Mouse (Mus musculus): ENCODE measurements at regions not wholly inside any gene's neighbourhood (a gene's known extent, or its start where the extent isn't known, plus 50 kb on each side); places are given as distances from the start of the nearest gene placed in this dataset.
"Not testable (repeated sequence)": the region's sequence is repeated elsewhere in the genome, so short reads cannot be mapped to it uniquely, and the experiment has no call there.

DNA sequence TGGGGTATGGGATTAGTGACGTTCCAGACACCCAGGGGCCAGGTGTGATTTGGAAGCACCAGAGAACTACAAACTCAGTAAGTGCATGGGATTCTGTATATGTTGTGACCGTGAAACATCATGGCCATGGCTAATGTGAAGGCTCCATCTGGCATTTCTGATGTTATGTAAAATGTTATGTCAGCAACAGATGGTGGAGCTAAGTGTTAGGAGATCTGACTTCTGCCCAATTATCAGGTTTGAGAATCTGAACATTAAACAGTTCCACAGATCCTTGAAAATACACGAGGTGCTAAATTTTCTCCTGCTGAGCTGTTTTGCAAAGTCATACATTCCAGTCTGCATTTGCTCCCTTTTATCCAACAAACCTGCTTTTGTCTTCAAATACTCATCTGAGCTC, 223.6 kb upstream of the Egfl6 start:
- DNase-seq (ENCODE audit: extremely low spot score) = no peak

DNA sequence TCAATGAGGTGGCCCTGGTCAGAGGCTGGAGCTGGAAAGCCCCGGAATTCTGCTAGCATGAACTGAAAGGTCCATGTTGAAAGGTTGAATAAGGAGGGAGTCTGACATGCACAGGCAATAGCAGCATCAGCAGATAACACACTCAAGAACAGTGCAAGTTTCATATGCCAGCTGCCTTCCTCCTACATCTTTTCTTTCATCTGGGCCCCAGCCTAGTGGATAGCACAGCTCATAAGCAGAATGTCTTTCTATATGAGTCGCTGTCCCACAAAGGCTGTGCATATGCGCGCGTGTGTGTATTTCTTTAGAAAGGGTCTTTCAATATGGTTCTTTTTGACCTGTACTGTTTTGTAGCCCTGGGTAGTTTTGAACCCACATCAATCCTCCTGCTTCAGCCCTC, 222.7 kb upstream of the Egfl6 start:
- DNase-seq (ENCODE audit: extremely low spot score) = no peak

- DNase-seq (ENCODE audit: extremely low spot score) = no peak
These were observed 220.4 kb upstream of the Egfl6 start for GRCm38 (mm10) chrX:166805957-166806356.

DNA sequence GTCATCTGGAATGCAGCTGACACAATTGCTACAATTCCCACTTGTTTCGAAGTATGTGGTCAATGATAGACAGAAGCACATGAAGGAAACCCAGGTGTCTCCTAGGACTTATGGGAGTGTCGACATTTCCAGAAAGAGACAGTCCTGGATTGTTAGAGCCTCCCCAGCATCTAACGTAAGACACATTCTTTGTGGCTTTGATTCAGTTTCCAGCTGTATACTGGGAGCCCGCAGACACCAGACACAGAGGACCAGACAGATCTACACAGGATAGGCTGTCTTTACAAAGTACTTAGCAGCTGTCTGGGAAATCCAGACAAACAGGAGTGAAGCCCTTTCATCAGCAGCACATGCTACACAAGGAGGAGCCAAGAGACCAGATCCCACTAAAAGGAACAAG, 220.0 kb upstream of the Egfl6 start:
- peak; percentile 14 for DNase-seq (ENCODE audit: extremely low spot score)

DNA sequence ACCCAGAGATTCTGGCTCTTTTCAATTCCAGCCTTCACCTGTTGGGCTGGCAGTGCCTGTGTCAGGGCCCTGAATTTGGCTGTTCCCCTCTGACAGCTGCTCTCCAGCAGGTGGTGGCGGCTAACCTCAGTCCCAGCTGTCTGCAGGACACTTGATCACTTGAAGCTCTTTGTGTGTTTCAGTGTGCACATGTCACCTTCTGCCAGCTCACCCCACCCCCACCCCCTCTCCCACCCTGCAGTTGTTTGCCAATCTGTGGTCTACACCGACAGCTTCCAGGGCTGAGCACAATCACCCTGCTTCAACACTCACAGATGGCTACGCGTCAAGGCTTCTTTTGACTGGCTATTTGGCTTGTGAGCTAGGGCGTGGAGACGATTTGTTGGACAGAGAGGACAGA, 217.7 kb upstream of the Egfl6 start:
- peak; percentile 23 for DNase-seq (ENCODE audit: extremely low spot score)

- peak; percentile 11 for DNase-seq (ENCODE audit: extremely low spot score)
These were observed 215.5 kb upstream of the Egfl6 start for GRCm38 (mm10) chrX:166801017-166801416.

DNA sequence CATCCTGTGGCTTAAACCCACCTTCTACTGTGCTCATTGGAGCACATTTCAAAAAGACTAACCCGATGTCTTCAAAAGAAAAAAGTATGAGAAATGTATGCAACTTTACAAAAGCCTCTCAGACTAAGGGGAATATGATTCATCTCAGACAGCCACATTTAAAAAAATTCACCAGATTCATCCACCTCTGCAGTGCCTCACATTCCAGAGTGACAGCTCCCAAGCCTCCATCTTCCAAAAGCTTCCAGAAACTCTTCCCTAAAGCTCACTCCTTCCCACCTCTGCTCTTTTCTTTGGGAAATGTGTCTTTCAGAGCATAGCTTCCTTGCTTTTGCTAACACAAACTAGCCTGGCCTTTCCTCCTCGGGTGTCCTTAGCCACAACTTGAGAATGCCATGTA, 210.1 kb upstream of the Egfl6 start:
- DNase-seq (ENCODE audit: extremely low spot score) = no peak

GRCm38 (mm10) chrX:166789031-166789430, 203.5 kb upstream of the Egfl6 start:
- DNase-seq (ENCODE audit: extremely low spot score) = no peak

DNA sequence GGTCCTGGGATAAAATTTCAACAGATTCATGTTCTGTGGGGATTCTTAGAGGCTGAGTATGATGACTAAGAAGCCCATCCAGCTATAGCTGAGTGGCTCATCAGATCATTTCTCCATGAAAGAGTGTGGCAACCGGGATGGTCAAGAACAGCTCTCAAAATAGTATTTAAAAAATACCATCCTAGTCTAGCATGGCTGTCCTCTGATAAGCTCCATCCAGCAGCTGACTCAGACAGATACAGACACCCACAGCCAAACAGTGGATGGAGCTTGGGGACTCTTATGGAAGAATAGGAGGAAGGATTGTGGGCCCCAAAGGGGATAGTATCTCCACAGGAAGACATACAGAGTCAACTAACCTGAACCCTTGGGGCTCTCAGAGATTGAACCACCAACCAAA, 201.6 kb upstream of the Egfl6 start:
- DNase-seq (ENCODE audit: extremely low spot score) = not testable (repeated sequence)

DNA sequence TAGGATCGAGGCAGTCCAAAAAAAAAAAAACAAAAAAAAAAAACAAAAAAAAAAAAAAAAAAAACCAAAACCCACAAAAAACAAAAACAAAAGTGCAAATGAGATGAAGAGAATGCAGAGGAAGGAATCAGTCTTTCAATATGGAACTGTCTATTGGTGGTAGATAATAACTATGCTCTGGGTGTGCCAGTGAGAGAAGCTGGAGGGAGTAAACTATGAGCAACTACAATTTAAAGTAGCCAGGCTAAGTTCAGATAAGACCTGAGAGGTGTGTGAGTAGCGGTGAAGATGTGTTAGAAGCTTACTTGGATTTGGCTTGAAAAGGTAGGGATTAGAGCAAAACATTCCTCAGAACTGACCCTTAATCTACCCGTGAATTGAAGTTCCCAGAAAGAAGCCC, 200.1 kb upstream of the Egfl6 start:
- DNase-seq (ENCODE audit: extremely low spot score) = no peak

GRCm38 (mm10) chrX:166783377-166783776, 197.9 kb upstream of the Egfl6 start:
- DNase-seq (ENCODE audit: extremely low spot score) = no peak

DNA sequence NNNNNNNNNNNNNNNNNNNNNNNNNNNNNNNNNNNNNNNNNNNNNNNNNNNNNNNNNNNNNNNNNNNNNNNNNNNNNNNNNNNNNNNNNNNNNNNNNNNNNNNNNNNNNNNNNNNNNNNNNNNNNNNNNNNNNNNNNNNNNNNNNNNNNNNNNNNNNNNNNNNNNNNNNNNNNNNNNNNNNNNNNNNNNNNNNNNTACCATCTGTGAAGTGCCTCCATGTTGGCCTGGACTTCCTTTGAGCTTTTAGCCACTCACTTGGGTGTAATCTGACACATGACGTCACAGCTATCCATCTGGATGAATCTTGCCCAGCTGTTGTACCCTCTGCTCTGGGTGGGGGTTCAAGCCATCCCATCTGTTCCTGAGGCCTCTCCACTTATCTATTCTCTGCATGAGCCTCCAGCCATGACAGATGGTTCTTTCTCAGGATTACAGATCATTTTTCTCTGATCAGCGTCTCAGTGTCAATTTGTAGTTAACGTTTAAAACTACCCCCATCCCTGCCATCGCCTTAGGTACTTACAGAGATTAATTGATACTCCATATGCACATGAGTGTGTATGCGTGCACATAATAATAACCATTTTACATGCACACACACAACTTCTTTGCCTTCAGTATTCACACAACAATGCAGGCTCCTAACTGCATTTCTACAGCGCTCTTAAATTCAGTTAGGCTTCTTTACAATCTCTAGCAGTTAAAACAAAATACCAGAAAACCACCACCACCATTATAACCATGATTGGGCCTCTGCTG, 194.0 kb upstream of the Egfl6 start:
- no peak for DNase-seq (ENCODE audit: extremely low spot score)

DNA sequence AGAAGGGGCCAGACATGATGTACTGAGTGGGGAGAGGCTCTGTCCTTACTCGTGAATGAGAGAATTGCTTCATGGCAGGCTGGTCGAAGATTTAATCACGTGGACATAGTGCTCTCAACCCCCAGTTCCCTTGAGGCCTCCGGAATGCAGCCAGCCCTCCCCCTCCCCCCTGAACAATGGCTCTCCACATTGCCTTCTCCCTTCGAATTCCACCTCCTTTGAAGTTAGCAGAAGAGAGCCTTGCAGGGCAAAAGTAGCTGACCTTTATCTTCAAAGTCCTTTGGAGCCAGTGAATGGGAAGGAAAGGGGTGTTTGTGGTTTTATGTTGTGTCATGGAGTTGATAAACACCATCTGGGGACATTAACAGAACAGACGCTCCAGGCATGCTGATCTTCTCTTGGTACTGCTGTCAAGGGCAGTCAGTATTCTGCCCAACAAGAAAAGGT, 187.9 kb upstream of the Egfl6 start:
- peak; percentile 70 for DNase-seq (ENCODE audit: extremely low spot score)

DNA sequence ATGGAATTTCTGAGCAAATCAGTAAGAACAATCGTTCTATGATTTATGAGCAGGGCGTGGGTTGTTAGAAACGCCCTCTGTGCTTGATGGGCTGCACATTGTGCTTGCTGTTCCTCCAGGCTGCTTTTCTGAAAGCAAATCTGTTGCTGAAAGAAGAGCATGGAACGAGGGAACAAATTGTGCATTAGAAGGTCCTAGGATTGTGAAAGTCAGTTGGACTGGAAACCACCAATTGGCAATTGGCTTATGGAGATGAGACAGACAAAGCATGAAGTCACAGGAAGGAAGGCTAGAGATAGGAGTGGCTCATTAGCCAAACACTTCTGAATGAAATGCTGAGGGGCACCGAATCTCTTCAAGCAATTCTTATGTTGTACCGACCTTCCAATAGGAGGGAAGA, 181.5 kb upstream of the Egfl6 start:
- no peak for DNase-seq (ENCODE audit: extremely low spot score)

GRCm38 (mm10) chrX:166765647-166766046, 180.1 kb upstream of the Egfl6 start:
- no peak for DNase-seq (ENCODE audit: extremely low spot score)

DNA sequence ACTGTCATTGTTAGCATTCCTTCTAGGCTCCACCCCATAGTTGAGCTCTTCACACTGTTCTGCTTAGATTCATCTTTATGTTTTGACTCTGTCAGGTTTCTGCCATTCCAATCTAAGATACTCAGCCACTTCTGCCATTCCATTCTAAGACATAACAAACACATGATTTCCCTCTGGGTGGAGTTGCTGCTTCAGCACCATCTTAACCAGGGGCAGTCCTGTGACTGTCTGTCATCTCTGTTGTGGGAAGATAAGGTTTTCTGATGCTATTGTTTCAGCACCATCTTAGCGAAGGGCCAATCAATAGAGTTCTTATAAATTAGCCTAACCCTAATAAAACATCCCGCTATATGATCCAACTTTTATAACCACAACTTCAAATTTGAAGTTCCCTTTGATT, 176.6 kb upstream of the Egfl6 start:
- no peak for DNase-seq (ENCODE audit: extremely low spot score)

DNA sequence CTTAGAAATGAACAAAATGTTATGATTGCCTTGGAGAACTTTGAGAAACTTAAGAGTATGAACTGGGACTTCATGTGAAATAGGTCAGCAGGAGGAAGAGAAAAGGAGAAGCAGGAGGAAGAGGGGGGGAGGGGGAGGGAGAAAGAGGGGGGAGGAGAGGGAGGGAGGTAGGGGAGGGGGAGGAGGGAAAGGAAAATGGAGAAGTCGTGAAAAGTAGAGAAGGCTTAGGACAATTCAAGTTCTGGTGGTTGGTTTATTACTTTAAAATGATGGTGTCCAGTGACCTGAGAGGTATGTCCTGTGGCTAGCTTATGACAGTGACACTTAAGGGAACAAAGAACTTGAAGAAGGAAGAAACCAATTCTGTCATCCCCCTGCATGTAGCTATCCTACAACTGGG, 171.6 kb upstream of the Egfl6 start:
- DNase-seq (ENCODE audit: extremely low spot score) = no peak

GRCm38 (mm10) chrX:166754967-166755654, 169.6 kb upstream of the Egfl6 start:
- DNase-seq (ENCODE audit: extremely low spot score) = no peak

GRCm38 (mm10) chrX:166749055-166749679, 163.6 kb upstream of the Egfl6 start:
- no peak for DNase-seq (ENCODE audit: extremely low spot score)

- DNase-seq (ENCODE audit: extremely low spot score) = no peak
These were observed 145.8 kb upstream of the Egfl6 start for GRCm38 (mm10) chrX:166731354-166731753.

GRCm38 (mm10) chrX:166728622-166728928, 143.1 kb upstream of the Egfl6 start:
- no peak for DNase-seq (ENCODE audit: extremely low spot score)

GRCm38 (mm10) chrX:166727823-166728621, 142.5 kb upstream of the Egfl6 start:
- DNase-seq (ENCODE audit: extremely low spot score) = peak; percentile 50
